20 mouse cellular contexts compared by ENCODE assay signal in genomic region chr6:51808011-51808410, GRCm38 (mm10).
"Had no signal": no experiment of that assay in that cellular context is flagged by ENCODE, and none has a peak within 500 bp of the region (broad histone marks: within the 10 kb centered on the region; RNA-seq: fewer than 3 reads in every experiment).

No protein-coding gene starts in this region.

- H3K4me2 ChIP-seq: limb, embryonic 15.5 days; liver, embryonic 12.5 days; liver, embryonic 15.5 days; lung, embryonic 15.5 days; midbrain, embryonic 13.5 days; neural tube, embryonic 13.5 days had no signal

- H3K4me1 ChIP-seq: liver, embryonic 12.5 days; liver, embryonic 15.5 days; lung, embryonic 15.5 days; megakaryocyte, embryonic 14.5 days; neural tube, embryonic 13.5 days had no signal

- H3K4me3 ChIP-seq: limb, embryonic 15.5 days; liver, embryonic 12.5 days; liver, embryonic 15.5 days; lung, embryonic 15.5 days; megakaryocyte, embryonic 14.5 days; midbrain, embryonic 10.5 days; midbrain, embryonic 13.5 days; myocyte; neural tube, embryonic 13.5 days had no signal

- H3K36me3 ChIP-seq: limb, embryonic 15.5 days; liver, embryonic 12.5 days; liver, embryonic 15.5 days; lung, embryonic 15.5 days; midbrain, embryonic 10.5 days; midbrain, embryonic 13.5 days; neural tube, embryonic 13.5 days had no signal

- H3K27ac ChIP-seq: kidney, postnatal 0 days; limb, embryonic 15.5 days; liver, embryonic 12.5 days; liver, embryonic 15.5 days; lung, embryonic 15.5 days; midbrain, embryonic 10.5 days; midbrain, embryonic 13.5 days; neural tube, embryonic 13.5 days had no signal

- DNase-seq: kidney, adult 2 months; kidney, postnatal 25 days; left cerebral cortex, postnatal 4 days; lung, adult 18-20 months; lung, postnatal 10 days; lung, postnatal 36 days; retina, postnatal 1 day; thymus, postnatal 25 days had no signal

- H3K27me3 ChIP-seq: liver, embryonic 12.5 days; liver, embryonic 15.5 days; lung, embryonic 15.5 days; midbrain, embryonic 13.5 days; neural tube, embryonic 13.5 days had no signal

- ATAC-seq: intestine, postnatal 0 days; liver, embryonic 12.5 days; midbrain, embryonic 13.5 days; midbrain, embryonic 16.5 days had no signal

- H3K9me3 ChIP-seq: limb, embryonic 15.5 days; liver, embryonic 12.5 days; liver, embryonic 15.5 days; lung, embryonic 15.5 days; midbrain, embryonic 10.5 days; midbrain, embryonic 13.5 days; neural tube, embryonic 13.5 days had no signal

- H3K9ac ChIP-seq: limb, embryonic 15.5 days; liver, embryonic 12.5 days; liver, embryonic 15.5 days; lung, embryonic 15.5 days; midbrain, embryonic 13.5 days; neural tube, embryonic 13.5 days had no signal
